Mouse (Mus musculus) cortical plate, adult 2 months (tissue): Measurements from ENCODE around the gene Vasp. TPM values are rescaled to one million over a fixed set of nuclear protein-coding genes. Genes with fewer than 3 reads are reported as not detected.
"Not testable (repeated sequence)": the region's sequence is repeated elsewhere in the genome, so short reads cannot be mapped to it uniquely, and the experiment has no call there.

Experiments used
- H3K27ac ChIP-seq: fragments of 200-500 bp; 2 replicates; pipeline ENCODE4 v1.5.1; 2012; ENCODE audit warnings: low read length, control low read depth, inconsistent platforms; ENCODE audit not compliant: insufficient read depth
- H3K4me1 ChIP-seq: fragments of 200-500 bp; 2 replicates; pipeline ENCODE4 v1.6.1; 2011; ENCODE audit warnings: low read length; ENCODE audit not compliant: control insufficient read depth, insufficient read depth
- H3K4me3 ChIP-seq: fragments of 200-500 bp; 2 replicates; pipeline ENCODE4 v1.5.1; 2011; ENCODE audit warnings: mild to moderate bottlenecking, low read length, control low read depth; ENCODE audit not compliant: insufficient read depth
- CTCF ChIP-seq: fragments of 200-500 bp; IDR thresholded peaks from 2 replicates; pipeline ENCODE4 v1.5.1; 2011; ENCODE audit warnings: mild to moderate bottlenecking, control low read depth, low read length; ENCODE audit not compliant: insufficient read depth; ENCODE audit errors: extremely low read depth
- POLR2A ChIP-seq: fragments of 200-500 bp; IDR thresholded peaks from 2 replicates; pipeline ENCODE4 v1.6.1; 2011; ENCODE audit warnings: mild to moderate bottlenecking, low read length, control low read depth; ENCODE audit not compliant: insufficient read depth; ENCODE audit errors: extremely low read depth
- polyA plus RNA-seq: library from polyadenylated mRNA; depleted of rRNA; stranded (reverse); fragments of >200 nt; gene quantifications from 2 replicates; pipeline ENCODE4 v1.2.3, GENCODE M21; 2012

Gene Vasp
- polyA plus RNA-seq, 1 experiment, result 16.5 TPM

DNA sequence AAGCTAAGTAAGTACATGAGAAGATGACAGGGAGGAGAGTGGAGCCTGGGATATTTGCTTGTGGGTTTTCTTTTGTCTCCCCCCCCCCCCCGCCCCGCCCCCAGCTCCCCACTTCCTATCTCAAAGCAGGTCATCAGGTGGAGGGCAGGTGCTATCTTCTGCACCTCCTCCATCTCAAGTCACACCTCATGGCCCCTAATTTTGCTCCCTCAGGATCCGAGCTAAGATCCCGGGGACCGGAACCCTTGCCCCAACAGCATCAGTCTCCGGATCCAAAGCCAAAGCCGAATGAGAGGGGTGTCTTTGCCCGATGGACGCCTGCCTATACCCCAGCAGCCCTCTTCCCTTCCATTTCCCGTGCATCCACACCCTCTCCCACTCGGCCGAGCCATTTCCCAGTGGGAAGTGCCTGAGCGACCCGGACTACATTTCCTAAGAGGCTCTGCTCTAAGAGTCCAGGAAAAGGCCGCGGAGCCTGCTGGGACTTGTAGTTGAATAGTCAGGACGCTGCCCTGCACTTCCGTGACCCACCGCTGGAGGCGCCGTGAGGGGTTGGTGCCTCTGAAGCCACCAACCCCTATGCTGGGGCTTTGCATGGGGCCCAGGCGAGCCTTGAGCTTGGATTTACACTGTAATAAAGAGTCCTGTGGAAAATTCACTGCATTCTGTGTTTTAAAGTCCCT, 24.0 kb upstream of the Vasp start:
- H3K27ac ChIP-seq, result no peak overlapping the region
- no peaks in the 10 kb centered on the region for H3K4me1 ChIP-seq
- no peak overlapping the region for H3K4me3 ChIP-seq
- TF ChIP-seq CTCF (peak; percentile 82), POLR2A (0 out of 2 replicates have a peak, but pooled peaks have one; percentile 20)

DNA sequence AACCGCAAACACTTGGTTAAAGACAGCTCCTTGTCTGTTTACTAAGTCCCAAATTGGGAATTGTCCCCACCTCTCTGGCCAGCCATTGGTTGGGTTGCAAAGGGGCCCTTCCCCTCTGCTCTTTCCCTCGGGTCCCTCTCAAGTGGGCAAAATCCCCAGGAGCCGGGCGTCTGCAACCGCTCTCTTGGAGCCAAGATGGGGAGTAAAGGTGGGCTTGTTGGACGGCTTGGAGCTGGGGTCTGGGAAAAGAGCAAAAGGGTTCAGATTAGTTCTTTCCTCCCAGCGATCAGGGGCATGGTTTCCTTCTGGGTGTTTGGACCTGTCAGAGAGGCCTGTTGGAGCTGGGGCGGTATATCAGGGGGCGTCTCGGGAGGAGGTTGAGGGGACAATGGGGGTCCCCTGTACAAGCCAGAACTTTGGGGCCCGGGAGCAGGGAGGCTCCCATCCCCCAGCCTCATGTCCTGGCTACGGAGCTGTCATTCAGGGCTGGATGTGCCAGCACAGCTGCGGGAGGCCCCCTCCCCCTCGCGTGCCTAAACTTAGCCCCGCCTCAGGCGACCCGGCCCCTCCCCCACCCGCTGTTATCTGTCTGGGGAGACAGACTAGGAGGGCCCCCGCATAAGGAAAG, 19.5 kb upstream of the Vasp start:
- Histone ChIP-seq H3K27ac (no peak overlapping the region), H3K4me3 (no peak overlapping the region), H3K4me1 (no peaks in the 10 kb centered on the region)
- TF ChIP-seq CTCF (no peak), POLR2A (no peak)

DNA sequence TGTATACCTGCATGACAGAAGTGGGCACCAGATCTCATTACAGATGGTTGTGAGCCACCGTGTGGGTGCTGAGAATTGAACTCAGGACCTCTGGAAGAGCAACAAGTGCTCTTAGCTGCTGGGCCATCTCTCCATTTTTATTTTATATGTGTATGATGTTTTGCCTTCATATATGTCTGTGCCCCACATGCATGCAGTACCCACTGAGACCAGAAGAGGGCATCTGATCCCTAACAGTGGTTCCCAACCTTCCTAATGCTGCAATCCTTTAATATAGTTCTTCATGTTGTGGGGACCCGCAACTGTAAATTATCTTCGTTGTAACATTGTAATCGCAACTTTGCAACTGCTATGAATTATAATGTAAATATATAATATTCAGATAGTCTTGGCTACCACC, 13.1 kb upstream of the Vasp start:
- H3K27ac ChIP-seq, result no peak overlapping the region

DNA sequence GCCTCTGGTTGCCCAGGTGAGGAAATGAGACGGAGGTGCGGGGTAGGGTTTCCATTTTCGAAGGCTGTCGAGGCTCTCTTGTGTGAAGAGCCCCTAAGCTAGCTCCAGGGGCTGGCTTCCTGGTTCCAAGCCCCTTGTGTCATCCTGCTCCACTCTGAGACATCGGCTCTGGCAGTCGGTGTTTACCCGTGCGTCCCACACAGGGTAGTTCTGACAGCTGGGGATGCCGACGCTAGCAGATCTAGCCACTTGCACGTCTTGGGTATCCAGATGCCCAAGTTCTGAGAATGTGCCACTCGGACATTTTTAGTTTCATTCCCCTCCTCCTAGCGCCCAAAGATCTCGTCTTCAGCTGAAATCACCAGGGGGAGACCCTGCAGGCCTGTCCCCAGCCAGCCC, 11.8 kb upstream of the Vasp start:
- Histone ChIP-seq H3K4me1 (no peaks in the 10 kb centered on the region), H3K4me3 (peak overlapping the region; percentile 76), H3K27ac (no peak overlapping the region)
- TF ChIP-seq CTCF, result no peak
- no peak for TF ChIP-seq POLR2A

More for the DNA sequence above, 13.1 kb upstream of the Vasp start:
- H3K4me1 ChIP-seq, result no peaks in the 10 kb centered on the region
- no peak for TF ChIP-seq POLR2A
- TF ChIP-seq CTCF, result peak; percentile 63
- no peak overlapping the region for H3K4me3 ChIP-seq

DNA sequence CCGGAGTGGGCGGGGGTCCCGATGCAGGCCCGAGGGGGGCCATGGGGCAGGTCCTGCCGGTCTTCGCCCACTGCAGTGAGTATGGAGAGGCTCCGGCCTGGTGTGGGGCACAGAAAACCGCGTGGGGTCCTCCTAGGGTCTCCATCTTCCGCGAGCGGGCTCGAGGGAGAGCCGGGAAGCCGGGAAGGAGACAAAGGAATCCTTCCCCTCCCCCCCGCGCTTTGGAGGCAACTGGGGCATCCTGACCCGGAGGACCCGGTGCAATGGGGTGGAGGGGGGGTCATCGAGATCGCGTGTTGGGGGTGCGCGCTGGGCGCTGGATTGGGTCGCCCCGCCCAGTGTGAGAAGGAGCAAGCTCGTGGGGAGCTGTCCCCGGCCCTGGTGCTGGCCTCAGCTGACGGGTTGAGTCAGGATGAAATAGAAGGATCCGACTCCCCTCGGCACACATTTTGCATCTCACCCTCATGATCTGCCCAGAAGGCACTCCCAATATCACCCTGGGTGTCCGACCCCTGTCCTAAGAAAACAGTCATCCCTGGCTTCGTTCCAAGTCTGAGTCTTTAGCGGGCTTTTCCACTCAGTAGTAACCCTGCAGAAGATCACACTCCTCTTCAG, 11.3 kb upstream of the Vasp start:
- peak overlapping the region; percentile 76 for H3K4me3 ChIP-seq
- peak overlapping the region; percentile 49; the same call in 1 of the 2 replicates for H3K27ac ChIP-seq
- H3K4me1 ChIP-seq, result no peaks in the 10 kb centered on the region
- no peak for TF ChIP-seq CTCF
- TF ChIP-seq POLR2A, result no peak

DNA sequence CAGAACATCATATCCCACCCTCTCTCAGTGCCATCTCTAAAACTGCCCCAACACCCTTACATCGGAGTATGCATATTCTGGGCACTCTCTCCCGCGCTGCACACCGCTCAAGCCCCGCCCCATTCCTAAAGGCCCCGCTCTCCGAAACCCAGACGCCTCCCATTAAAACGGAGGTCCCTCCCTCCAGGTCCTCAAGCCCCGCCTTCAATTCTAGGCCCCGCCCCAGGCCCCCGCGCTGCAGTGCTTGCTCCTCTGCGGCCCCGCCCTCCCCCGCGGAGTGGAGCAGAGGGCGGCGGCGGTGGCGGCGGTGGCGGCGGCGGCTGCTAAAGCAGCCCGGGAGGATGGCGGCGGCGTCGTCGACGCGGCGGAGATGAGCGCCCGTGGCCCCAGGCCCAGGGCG, 10.8 kb upstream of the Vasp start, which contains the start of gene Rtn2:
Rtn2 (plus strand) TSS at position 240 of the 400 bp plus-strand sequence.
- Histone ChIP-seq H3K4me3 (peak within 1 kb of the TSS; percentile 76), H3K27ac (peak within 1 kb of the TSS; percentile 49; the same call in 1 of the 2 replicates), H3K4me1 (no peaks in the 10 kb centered on the region)
- no peak for TF ChIP-seq CTCF

DNA sequence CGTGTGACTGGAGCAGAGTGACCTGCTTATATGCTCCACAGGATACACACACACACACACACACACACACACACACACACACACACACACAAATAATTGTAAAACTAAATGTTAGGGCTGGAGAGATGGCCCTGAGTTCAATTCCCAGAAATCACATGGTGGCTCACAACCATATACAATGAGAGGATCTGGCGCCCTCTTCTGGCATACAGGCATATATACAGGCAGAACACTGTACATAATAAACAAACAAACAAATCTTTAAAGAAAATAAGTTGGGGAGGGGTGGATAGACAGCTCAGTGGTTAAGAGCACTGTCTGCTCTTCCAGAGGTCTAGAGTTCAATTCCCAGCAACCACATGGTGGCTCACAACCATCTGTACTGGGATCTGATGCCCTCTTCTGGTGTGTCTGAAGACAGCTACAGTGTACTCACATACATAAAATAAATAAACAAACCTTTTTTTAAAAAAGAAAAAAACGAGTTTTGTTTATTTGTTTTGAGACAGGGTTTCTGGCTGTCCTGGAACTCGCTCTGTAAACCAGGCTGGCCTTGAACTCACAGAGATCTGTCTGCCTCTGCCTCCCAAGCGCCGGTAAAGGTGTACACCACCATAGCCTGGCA, 10.2 kb upstream of the Vasp start:
- not testable (repeated sequence) for H3K4me1 ChIP-seq
- peak; percentile 30; the same call in 1 of the 2 replicates for TF ChIP-seq CTCF

DNA sequence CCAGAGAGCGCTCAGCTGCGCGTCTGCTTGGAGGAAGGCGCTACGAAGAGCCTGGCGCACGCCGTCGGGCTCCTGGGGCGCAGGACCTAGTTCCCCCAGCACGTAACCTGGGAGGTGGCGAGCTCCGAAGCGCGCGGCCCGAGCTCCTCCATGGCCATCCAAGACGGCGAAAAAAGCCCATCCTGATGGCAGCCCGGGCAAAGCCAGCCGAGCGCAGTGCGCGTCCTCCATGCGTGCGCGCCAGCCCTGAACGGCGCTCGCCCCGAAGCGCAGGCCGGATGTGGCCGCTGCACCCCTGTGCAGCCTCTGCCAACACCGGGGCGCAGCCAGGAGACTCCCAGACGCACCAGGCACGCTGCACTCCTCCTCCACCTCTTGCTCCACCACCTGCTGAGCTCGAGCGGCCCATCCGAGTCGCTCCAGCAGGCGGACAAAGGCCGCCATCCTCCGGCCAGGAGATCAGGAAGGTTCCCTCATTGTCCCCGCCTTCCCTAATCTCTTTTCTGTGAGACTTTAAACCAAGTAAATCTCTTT, 8.0 kb upstream of the Vasp start, which contains the start of gene Ppm1n:
Ppm1n (minus strand) TSS at position 484 of the 534 bp plus-strand sequence.
- no peaks in the 10 kb centered on the region for H3K4me1 ChIP-seq
- TF ChIP-seq CTCF (no peak), POLR2A (no peak)
- no peak within 1 kb of the TSS for H3K27ac ChIP-seq
- H3K4me3 ChIP-seq, result no peak within 1 kb of the TSS

More for the DNA sequence above, 10.2 kb upstream of the Vasp start:
- peak overlapping the region; percentile 76 for H3K4me3 ChIP-seq
- H3K27ac ChIP-seq, result not testable (repeated sequence)

DNA sequence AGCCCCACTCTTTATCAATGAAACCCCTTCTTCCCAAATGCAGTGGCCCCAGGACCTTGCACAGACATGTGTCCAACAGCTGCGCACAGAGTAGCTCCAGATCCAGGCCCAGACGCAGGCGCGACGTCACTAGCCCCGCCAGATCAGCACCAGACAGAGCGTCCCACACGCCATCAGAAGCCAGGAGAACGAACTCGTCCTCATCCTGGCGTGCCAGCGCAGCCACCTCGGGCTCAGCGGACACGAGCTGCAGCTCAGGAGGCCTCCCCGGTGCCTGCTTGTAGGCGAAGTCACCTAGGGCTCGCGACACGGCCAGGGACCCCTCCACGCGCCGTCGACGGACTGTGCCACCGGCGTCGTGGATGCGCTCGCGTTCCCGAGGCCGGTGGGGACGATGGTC, 7.4 kb upstream of the Vasp start:
- TF ChIP-seq POLR2A (no peak), CTCF (no peak)
- Histone ChIP-seq H3K4me1 (no peaks in the 10 kb centered on the region), H3K4me3 (no peak overlapping the region), H3K27ac (no peak overlapping the region)

DNA sequence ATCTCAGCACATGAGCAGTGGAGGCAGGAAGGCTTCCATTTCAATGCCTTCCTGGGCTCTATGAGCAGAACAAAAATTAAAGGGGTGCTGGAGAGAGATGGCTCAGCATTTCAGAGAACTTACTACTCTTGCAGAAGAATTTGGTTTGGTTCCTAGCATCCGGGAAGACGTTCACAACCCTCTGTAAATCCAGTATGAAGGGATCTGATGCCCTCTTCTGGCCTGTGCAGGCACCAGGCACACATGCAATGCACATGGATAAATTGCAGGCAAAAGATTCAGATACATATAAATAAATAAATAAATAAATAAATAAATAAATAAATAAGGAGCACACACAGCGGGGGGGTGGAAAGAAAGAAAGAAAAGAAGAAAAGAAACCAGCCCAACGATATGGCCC, 4.6 kb upstream of the Vasp start:
- no peak overlapping the region for H3K27ac ChIP-seq
- H3K4me1 ChIP-seq, result no peaks in the 10 kb centered on the region
- no peak overlapping the region for H3K4me3 ChIP-seq
- TF ChIP-seq POLR2A (no peak), CTCF (0 out of 2 replicates have a peak, but pooled peaks have one; percentile 11)
